Mouse (Mus musculus) bone marrow, adult 2 months (tissue): ENCODE measurements around the gene Gas7.

Experiments
- CTCF ChIP-seq: fragments of 200-500 bp; IDR thresholded peaks from 2 replicates; pipeline ENCODE4 v1.5.1; 2011; ENCODE audit warnings: low read length, control low read depth; ENCODE audit not compliant: control insufficient read depth, insufficient read depth
- POLR2A ChIP-seq: fragments of 200-500 bp; IDR thresholded peaks from 2 replicates; pipeline ENCODE4 v1.6.1; 2011; ENCODE audit warnings: low read depth, mild to moderate bottlenecking, control low read depth, low read length, borderline replicate concordance; ENCODE audit not compliant: control insufficient read depth

DNA sequence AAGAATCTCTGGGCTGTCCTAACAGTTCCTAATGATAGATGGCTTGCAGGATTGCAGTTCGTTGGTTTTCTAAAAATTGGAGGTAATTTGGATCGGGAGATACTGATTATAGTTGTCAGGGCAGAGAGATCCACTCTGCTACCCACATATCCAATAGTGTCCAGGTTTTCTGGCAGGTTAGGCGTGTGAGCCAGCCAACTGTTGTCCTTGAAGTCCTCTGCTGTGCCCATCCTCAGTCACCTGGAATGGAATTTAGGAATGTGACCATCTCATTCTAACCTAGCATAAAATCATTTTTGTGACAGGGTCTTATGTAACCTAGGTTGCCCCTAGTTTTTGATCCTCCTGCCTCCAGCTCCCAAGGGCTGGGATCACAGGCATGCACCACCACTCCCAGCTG lies 188.2 kb downstream of the Gas7 start:
- TF ChIP-seq POLR2A (no peak), CTCF (no peak)
